Mouse (Mus musculus): ENCODE measurements around the gene Aqp11.

DNA sequence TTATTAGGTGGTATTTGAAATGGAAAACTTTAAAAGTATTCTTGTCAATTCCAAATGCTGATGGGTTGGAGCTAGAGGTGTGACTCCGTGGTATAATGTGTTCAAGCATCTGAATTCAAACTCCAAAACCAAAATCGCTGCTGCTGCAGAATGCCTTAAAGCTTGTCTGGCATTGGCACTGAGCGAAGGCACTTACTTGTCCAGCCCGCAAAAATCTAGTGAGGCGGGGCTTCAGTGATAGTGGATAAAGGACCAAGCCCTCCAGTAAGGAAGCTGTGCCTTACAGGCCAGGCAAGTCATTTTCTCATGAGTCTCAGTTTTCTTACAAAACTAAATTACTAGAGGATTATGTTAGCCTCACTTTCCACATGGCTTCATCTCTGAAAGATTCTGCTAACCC is 30.3 kb downstream of the Aqp11 start:
- TF ChIP-seq CTCF (IDR thresholded peaks at IDR 0.05; ENCODE audit: control insufficient read depth, insufficient read depth, insufficient replicate concordance, low read depth, low read length) (no peak), POLR2A (IDR thresholded peaks at IDR 0.05; ENCODE audit: control insufficient read depth, low read depth, low read length) (no peak)

Data from testis, adult 2 months (tissue).